Mouse (Mus musculus): ENCODE results near the gene 1700021F05Rik. TPM values are rescaled to one million over a fixed set of nuclear protein-coding genes. Genes with fewer than 3 reads are reported as not detected.

1700021F05Rik gene
- total RNA-seq, 4 experiments from 2014 or later: 32.0 to 42.3 (median 37.3) TPM

DNA sequence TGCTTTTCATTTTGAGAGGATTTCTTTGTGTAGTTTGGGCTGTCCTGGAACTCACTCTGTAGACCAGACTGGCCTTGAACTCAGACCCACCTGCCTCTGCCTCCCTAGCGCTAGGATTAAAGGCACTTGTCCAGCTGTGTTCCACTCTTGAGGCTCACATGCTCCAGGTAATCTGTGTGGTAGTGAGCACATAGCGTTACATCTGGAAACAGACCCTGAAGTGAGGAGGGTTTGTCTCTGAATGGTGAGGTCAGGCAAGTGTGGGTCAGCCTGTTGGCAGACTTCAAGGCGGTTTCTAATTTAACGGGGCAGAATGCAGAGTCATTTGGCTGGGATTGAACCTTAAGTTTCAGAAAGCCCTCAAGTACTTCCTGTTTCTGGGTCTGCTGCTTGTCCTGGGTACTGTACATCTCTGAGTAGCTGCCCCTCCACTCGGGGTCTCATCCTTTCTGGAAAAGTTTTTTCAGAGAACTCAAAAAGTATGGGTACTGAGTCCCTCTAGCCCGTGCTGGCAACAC is 55.0 kb downstream of the 1700021F05Rik start:
- no peak for DNase-seq (ENCODE audit: low spot score in 2 of 2)

- no peak for DNase-seq (ENCODE audit: low spot score in 2 of 2)
Measured at GRCm38 (mm10) chr10:43483426-43483995, 57.3 kb downstream of the 1700021F05Rik start.

GRCm38 (mm10) chr10:43482021-43482420 is 58.8 kb downstream of the 1700021F05Rik start:
- no peak for DNase-seq (ENCODE audit: low spot score in 2 of 2)

DNA sequence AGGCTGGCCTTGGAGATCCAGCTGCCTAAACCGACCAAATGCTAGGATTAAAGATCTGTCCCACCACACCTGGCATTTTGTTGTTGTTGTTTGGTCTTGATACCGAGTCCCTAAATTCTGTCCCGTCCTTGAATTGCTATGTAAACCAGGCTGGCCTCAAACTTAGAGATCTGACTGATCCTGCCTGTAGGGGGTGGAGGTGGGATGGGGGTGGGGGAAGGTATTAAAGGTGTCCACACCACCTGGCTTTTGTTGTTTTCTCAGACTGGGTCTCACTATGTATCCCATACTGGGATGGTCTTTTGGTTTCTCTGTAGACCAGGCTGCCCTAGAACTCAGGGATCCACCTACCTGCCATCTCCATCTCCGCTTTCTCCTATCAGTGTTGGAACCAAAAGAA is 59.6 kb downstream of the 1700021F05Rik start:
- no peak for DNase-seq (ENCODE audit: low spot score in 2 of 2)

- no peak for DNase-seq (ENCODE audit: low spot score in 2 of 2)
Measured at GRCm38 (mm10) chr10:43480227-43480849, 60.5 kb downstream of the 1700021F05Rik start.

DNA sequence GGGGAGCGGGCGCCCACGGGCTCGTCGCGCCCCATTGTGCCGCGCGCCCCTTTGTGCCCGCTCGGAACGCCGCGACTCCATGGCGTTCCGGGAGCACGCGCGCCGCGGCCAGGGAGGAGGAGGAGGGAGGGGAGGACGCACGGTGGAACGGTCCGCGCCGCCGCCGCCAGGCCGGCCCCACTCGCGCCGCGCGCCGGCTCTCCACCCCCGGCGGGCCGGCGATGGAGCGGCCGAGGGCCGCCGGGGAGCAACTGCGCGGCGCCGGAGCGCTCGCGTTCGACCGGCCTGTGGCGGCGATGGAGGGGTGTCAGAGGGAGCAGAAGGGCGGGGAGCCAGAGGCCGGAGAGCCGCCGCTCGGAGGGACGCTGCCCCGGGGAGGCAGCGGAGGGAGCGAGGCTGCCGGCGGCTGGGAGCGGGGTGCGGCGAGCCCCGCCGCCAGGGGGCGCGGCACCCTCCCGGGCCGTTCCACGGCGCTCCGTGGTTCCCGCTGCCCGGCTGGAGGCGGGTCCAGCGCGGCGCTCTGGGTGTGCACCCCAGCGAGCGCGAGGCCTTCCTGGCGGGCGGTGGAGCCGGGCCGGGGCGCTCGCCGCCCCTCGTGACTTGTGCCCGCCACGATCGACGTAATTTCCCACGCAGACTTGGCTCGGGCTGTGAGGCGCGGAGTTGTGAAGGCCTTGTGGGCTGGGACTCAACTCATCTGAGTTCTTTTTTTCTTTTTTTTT is 61.2 kb downstream of the 1700021F05Rik start:
- peak; percentile 56 to 70 for DNase-seq (ENCODE audit: low spot score in 2 of 2)

GRCm38 (mm10) chr10:43478751-43479435 is 61.9 kb downstream of the 1700021F05Rik start, which contains the start of gene Bend3:
TSS of gene Bend3 (plus strand) at chr10:43478831.
- DNase-seq (ENCODE audit: low spot score in 2 of 2): peak; percentile 36 to 54

DNA sequence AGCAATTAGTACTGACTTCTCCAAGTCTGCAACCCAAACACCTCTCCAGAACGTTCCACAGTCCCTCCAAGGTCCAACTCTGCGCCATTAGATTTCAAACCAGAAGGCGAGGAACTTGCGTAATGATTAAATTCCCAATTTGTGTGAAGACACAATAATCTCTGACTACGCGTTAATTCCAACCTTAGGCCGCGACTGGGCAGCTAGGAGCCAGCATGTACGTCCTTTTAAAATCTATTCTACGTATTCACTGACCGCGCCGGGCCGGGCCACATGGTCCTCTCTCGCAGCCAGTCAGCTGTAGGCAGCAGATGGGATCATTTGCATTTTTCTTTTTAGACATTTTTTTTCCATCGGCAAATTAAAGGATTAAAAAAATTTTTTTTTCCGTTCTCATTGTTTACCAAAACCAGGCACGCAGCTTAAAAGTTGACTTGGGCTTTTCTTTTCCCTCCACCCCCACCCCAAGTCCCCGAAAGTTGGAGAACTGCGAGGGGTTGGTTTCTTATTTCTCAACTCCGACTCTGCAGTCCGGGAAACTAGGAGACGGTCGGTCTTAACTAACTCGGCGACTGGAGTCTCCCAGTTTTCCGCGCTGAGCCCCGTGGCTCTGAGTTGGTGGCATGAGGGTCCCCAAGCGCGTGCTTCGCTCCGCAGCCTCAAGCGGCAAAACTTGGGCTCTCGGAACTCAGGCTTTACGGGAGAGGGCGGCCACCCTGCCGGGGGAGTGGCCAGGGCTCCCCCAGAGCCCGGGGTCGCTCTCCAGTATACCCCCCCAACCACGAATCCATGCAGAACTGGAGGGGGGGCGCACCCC is 62.7 kb downstream of the 1700021F05Rik start:
- peak; percentile 11 to 33 for DNase-seq (ENCODE audit: low spot score in 2 of 2)

DNA sequence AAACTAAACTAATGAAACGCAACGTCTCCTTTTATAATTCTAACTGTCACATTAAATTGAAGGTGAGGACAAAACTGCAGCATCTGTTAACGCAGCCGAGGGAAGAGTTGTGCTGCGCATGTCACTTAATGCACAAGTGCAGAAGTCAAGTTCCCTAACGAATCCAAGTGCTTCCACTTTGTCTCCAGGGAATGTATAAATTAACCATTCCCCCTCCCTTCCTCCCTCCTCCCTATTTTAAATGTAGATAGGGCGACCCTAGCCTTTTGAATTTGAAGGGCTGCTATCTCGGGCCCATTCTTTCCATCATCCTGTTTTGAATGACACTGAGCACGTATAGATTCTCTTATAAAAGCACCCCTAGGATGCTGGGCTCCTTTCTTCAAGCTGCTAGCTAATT is 63.3 kb downstream of the 1700021F05Rik start:
- no peak for DNase-seq (ENCODE audit: low spot score in 2 of 2)

- DNase-seq (ENCODE audit: low spot score in 2 of 2): peak in 1 of 2 experiments; percentile 10
Measured at GRCm38 (mm10) chr10:43475376-43475775, 65.4 kb downstream of the 1700021F05Rik start.

Other genes with a start within 250 kb of the 1700021F05Rik start
- gene Bend3, start 62.2 kb downstream of the 1700021F05Rik start, total RNA-seq (2022): 1 to 10 TPM; 4.6 to 6.6 (median 4.7) TPM
- gene Gm9803, start 16.9 kb downstream of the 1700021F05Rik start, total RNA-seq (2022): 1 to 10 TPM in 3 of 4 experiments, not detected in 1; 3.7 to 5.8 (median 4.0) TPM
- gene Cd24a, start 37.3 kb upstream of the 1700021F05Rik start, total RNA-seq (2022): 1 to 10 TPM; 6.3 to 9.3 (median 8.0) TPM

All from left cerebral cortex, adult 8-10 months (tissue).